Mouse (Mus musculus): Measurements from ENCODE around the gene Nek2. TPM values are rescaled to one million over a fixed set of nuclear protein-coding genes. Genes with fewer than 3 reads are reported as not detected.

The Nek2 gene
- total and polyA plus RNA-seq, 2 experiments from 2014 or later: 2.5 to 2.6 TPM

DNA sequence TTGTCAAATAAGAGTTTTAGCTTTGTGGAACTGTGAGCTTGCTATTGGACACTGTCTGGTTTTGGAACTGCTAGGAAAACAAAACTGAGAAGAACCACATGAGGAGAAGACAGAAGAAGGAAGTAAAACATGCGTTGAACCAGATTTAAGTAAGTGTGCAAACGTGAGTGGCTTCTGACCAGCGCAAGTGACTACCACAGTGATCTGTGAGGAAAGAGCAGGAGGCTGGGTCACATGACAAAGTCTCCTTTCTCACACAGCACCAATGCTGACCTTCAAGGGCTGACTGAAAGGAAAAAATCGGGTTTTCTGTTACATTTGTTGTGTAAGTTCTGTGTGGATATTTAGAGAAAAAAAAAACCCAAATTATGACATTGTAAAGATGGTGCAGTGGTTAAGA is 28.3 kb downstream of the Nek2 start:
- no peaks in the 10 kb centered on the region for H3K36me3 ChIP-seq (ENCODE audit: insufficient read depth, low read length)
- no peaks in the 10 kb centered on the region for H3K27me3 ChIP-seq (ENCODE audit: insufficient read depth, low read length)
- ATAC-seq (ENCODE audit: low FRiP score): no peak
- no peak overlapping the region for H3K27ac ChIP-seq (ENCODE audit: low read depth, low read length)
- H3K9ac ChIP-seq (replicated peaks; ENCODE audit: low read length, poor library complexity, severe bottlenecking): no peak overlapping the region
- no peak overlapping the region for H3K4me2 ChIP-seq (ENCODE audit: low read depth, low read length, poor library complexity, severe bottlenecking)
- H3K4me1 ChIP-seq (ENCODE audit: insufficient read depth, low read length): no peaks in the 10 kb centered on the region
- WGBS: 70% methylated on average over 4 of the region's 4 CpGs
- no peak for DNase-seq (ENCODE audit: low spot score)
- no peaks in the 10 kb centered on the region for H3K9me3 ChIP-seq (ENCODE audit: low read length)
- no peak overlapping the region for H3K4me3 ChIP-seq (ENCODE audit: low read depth, low read length)
- TF ChIP-seq CTCF (IDR thresholded peaks at IDR 0.05): no peak

- Histone ChIP-seq H3K9ac (replicated peaks; ENCODE audit: low read length, poor library complexity, severe bottlenecking) (no peak overlapping the region), H3K27me3 (ENCODE audit: insufficient read depth, low read length) (no peaks in the 10 kb centered on the region), H3K4me1 (ENCODE audit: insufficient read depth, low read length) (no peaks in the 10 kb centered on the region), H3K4me2 (ENCODE audit: low read depth, low read length, poor library complexity, severe bottlenecking) (no peak overlapping the region), H3K9me3 (ENCODE audit: low read length) (no peaks in the 10 kb centered on the region), H3K4me3 (ENCODE audit: low read depth, low read length) (no peak overlapping the region), H3K36me3 (ENCODE audit: insufficient read depth, low read length) (no peaks in the 10 kb centered on the region), H3K27ac (ENCODE audit: low read depth, low read length) (no peak overlapping the region)
- WGBS: 82% methylated on average over 9 of the region's 9 CpGs
- no peak for DNase-seq (ENCODE audit: low spot score)
- TF ChIP-seq CTCF (IDR thresholded peaks at IDR 0.05): no peak
- ATAC-seq (ENCODE audit: low FRiP score): no peak
Measured at GRCm38 (mm10) chr1:191853442-191853841, 32.2 kb downstream of the Nek2 start.

GRCm38 (mm10) chr1:191854716-191855115 is 33.5 kb downstream of the Nek2 start:
- no peak overlapping the region for H3K4me3 ChIP-seq (ENCODE audit: low read depth, low read length)
- 83% methylated on average over 5 of the region's 5 CpGs for WGBS

DNA sequence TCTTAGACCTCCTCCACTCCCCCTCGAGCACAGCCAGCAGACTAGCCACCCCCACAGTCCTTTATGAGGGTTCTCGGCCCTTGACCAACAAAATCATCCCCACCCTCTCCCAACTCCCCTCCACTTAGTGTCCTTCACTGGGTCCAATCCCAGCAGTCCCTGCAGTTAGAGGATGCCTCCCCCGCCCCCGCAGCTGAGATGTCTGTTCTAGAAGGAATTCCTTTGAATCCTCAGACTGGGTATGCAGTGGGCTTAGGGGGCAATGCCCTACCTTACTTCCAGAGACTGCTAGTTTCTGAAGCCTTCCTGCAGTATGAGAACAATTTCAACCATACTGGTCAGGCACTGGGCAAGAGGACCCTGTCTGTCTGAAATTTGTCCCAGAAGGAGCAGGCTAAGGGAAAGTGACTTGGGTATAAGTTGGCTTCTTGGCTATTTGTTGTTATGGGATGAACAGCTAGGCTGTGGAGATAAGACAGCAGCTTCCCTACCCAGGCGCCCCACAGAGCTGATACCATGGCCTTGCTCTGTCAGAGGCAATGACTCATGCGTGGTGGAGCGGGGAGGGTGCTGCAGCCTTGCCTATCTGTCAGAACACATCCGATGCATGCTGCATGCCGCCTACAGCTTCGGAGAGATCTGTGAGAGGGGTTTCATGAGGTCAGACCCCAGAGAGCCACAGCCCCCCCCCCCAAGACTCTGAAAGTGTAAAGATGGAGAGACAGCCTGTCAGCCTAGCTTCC is 34.1 kb downstream of the Nek2 start:
- ATAC-seq (ENCODE audit: low FRiP score) (no peak), DNase-seq (ENCODE audit: low spot score) (no peak)
- 81% methylated on average over 10 of the region's 10 CpGs for WGBS
- no peak overlapping the region for H3K4me2 ChIP-seq (ENCODE audit: low read depth, low read length, poor library complexity, severe bottlenecking)
- no peak for TF ChIP-seq CTCF (IDR thresholded peaks at IDR 0.05)
- H3K27ac ChIP-seq (ENCODE audit: low read depth, low read length): no peak overlapping the region
- no peaks in the 10 kb centered on the region for H3K27me3 ChIP-seq (ENCODE audit: insufficient read depth, low read length)
- no peaks in the 10 kb centered on the region for H3K4me1 ChIP-seq (ENCODE audit: insufficient read depth, low read length)
- H3K9ac ChIP-seq (replicated peaks; ENCODE audit: low read length, poor library complexity, severe bottlenecking): no peak overlapping the region
- no peaks in the 10 kb centered on the region for H3K36me3 ChIP-seq (ENCODE audit: insufficient read depth, low read length)
- no peak overlapping the region for H3K4me3 ChIP-seq (ENCODE audit: low read depth, low read length)
- H3K9me3 ChIP-seq (ENCODE audit: low read length): no peaks in the 10 kb centered on the region

More at GRCm38 (mm10) chr1:191854716-191855115, 33.5 kb downstream of the Nek2 start:
- ATAC-seq (ENCODE audit: low FRiP score) (no peak), DNase-seq (ENCODE audit: low spot score) (no peak)
- Histone ChIP-seq H3K27ac (ENCODE audit: low read depth, low read length) (no peak overlapping the region), H3K4me1 (ENCODE audit: insufficient read depth, low read length) (no peaks in the 10 kb centered on the region), H3K4me2 (ENCODE audit: low read depth, low read length, poor library complexity, severe bottlenecking) (no peak overlapping the region), H3K27me3 (ENCODE audit: insufficient read depth, low read length) (no peaks in the 10 kb centered on the region), H3K9ac (replicated peaks; ENCODE audit: low read length, poor library complexity, severe bottlenecking) (no peak overlapping the region), H3K9me3 (ENCODE audit: low read length) (no peaks in the 10 kb centered on the region), H3K36me3 (ENCODE audit: insufficient read depth, low read length) (no peaks in the 10 kb centered on the region)
- no peak for TF ChIP-seq CTCF (IDR thresholded peaks at IDR 0.05)

DNA sequence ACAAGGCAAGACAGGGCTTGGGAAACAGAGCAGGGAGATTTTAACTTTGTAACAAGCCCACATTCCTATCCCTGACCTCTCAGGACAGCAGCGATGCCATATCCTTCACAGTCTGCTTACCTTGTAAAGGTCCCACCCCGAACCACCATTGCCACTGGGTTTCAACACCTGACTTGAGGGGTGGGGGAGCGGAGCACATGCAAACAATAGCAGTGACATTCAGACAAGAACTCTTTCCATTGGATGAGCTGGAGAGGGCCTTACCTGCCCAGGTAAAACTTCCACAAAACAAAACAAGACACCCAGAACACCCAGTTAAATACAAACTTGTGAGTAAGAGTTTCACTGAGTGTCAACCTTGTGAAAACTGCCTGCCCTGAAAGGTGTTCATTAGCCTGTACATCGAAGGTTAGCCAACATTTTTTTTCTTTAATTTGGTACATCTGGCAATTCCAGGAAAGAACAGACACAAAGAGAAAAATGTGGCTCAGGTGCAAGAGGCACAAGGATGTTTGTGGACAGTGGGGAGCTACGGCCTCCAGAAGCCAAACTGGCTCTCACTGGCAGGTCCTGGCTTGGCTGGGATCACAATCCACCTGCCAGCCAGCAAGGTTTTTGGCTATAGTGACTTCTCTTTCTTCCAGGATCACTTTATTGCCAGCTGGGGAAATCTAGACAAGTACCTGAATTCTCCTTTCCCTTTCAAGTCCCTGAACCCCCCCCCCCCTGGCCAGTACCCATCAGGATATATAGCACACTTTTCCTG is 35.8 kb downstream of the Nek2 start:
- H3K9me3 ChIP-seq (ENCODE audit: low read length): no peaks in the 10 kb centered on the region
- DNase-seq (ENCODE audit: low spot score) (no peak), ATAC-seq (ENCODE audit: low FRiP score) (no peak)
- H3K27me3 ChIP-seq (ENCODE audit: insufficient read depth, low read length): no peaks in the 10 kb centered on the region
- H3K4me1 ChIP-seq (ENCODE audit: insufficient read depth, low read length): no peaks in the 10 kb centered on the region
- 83% methylated on average over 5 of the region's 5 CpGs for WGBS
- no peak overlapping the region for H3K4me3 ChIP-seq (ENCODE audit: low read depth, low read length)
- TF ChIP-seq CTCF (IDR thresholded peaks at IDR 0.05): no peak
- no peak overlapping the region for H3K9ac ChIP-seq (replicated peaks; ENCODE audit: low read length, poor library complexity, severe bottlenecking)
- no peak overlapping the region for H3K27ac ChIP-seq (ENCODE audit: low read depth, low read length)
- H3K4me2 ChIP-seq (ENCODE audit: low read depth, low read length, poor library complexity, severe bottlenecking): no peak overlapping the region
- no peaks in the 10 kb centered on the region for H3K36me3 ChIP-seq (ENCODE audit: insufficient read depth, low read length)

DNA sequence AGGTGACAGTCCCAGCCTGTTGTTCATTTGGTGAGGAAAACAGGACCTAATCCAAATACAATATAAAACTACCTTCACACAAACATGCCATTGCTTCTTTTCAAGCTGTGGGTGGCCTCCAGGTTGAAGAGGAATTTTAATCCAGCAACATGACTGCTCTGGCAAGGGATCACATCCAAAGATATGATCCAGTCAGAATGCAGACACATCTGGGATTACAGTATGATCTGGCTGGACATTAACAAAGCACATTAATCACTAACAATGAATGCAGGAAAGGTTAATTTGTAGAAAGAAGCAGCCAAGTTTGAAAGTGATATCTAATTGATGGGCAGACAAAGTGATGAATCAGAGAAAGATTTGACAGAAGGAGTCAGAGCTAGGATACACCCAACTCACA is 36.9 kb downstream of the Nek2 start:
- no peak for TF ChIP-seq CTCF (IDR thresholded peaks at IDR 0.05)
- H3K9ac ChIP-seq (replicated peaks; ENCODE audit: low read length, poor library complexity, severe bottlenecking): no peak overlapping the region
- H3K27me3 ChIP-seq (ENCODE audit: insufficient read depth, low read length): no peaks in the 10 kb centered on the region
- H3K36me3 ChIP-seq (ENCODE audit: insufficient read depth, low read length): no peaks in the 10 kb centered on the region
- H3K27ac ChIP-seq (ENCODE audit: low read depth, low read length): no peak overlapping the region
- no peaks in the 10 kb centered on the region for H3K4me1 ChIP-seq (ENCODE audit: insufficient read depth, low read length)
- no peaks in the 10 kb centered on the region for H3K9me3 ChIP-seq (ENCODE audit: low read length)
- no peak overlapping the region for H3K4me2 ChIP-seq (ENCODE audit: low read depth, low read length, poor library complexity, severe bottlenecking)
- ATAC-seq (ENCODE audit: low FRiP score): no peak
- no peak overlapping the region for H3K4me3 ChIP-seq (ENCODE audit: low read depth, low read length)
- DNase-seq (ENCODE audit: low spot score): no peak
